Mouse (Mus musculus): ENCODE measurements around the gene Wdr48.

The Wdr48 gene

DNA sequence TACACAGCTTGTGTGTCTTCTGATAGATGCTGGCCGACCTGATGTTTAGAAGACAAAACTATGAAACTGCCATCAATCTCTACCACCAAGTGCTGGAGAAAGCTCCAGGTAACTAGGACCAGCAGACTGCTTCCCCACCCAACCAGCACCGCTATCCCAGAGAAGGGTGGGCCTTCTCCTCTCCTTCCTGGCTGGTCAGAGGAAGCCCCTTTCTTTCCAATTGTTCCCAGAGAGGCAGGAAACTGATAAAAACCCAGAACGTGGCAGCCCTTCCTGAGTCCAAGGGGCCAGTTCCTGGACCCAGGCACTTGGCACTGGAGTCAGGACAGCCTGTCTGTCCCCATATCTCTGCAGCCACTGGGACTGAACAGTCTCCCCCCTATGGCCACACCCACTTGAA is 69.5 kb downstream of the Wdr48 start:
- in situ Hi-C loops (cut with MboI, MseI): no loop called here

DNA sequence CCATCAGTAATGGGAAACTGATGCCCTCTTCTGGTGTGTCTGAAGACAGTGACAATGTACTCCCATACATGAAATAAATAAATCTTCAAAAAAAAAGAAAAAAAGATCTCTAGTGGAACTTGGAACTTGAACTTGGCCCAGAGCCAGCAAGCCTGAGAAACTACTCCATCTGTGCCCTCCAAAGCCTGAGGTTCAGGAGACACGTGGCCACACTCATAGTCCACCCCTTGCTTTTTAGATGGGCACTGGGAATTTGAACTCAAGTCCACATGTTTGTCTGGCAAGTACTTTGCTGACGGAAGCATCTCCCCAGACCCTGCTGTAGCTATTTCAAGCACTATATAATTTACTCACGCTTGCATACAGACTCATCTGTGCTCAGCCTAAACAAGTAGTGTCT is 70.5 kb downstream of the Wdr48 start:
- in situ Hi-C loops (cut with MboI, MseI): no loop called here

DNA sequence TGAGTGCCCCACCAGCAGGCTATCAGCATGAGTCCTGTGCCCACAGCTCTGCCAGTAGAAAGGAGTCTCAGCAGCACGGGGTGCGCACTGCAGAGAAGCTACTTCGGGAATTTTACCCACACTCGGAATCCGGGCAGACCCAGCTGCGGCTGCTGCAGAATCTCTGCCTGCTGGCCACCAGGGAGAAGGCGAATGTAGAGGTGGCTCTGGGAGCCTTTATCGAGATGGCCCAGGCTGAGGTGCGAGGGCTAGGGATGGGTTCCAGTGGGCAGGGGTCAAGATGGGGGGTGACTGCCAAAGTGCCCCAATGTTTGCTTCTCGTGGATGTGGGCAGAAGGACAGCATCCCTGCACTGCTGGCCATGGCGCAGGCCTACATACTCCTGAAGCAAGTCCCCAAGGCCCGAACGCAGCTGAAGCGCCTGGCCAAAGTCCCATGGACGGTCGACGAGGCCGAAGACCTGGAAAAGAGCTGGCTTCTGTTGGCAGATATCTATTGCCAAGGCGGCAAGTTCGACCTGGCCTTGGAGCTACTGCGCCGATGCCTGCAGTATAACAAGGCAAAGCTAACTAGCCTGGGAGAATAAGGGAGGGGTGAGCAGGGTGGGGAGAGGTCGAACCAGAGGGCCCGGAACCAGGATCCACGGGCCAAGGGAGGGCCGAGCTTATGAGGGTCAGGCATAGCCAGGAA is 71.7 kb downstream of the Wdr48 start:
- in situ Hi-C loops (cut with MboI, MseI): no loop called here

DNA sequence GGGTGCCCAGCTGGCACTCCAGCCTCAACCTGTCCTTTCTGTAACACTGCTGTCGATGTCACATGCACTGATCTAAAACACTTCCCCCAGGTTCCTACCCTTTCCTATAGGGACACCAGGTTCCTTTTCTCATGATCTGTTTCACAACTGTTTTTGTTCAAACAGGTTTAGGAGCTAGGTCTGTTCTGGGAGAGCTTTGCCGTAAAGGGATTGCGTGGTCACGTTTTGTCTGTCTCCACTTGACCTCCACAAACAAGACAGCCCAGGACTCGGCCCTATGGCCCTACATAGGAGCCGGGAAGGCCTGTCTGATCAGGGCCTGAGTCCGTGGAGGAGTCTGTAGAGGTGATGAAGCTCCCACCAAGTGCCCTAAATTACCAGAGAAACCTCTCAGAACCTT is 75.1 kb downstream of the Wdr48 start:
- in situ Hi-C loops (cut with MboI, MseI): loop anchor here in 1 of 2 experiments (10.0 kb wide), 1 partner anchor 625 kb away; the partner anchor contains the start of gene Myd88

DNA sequence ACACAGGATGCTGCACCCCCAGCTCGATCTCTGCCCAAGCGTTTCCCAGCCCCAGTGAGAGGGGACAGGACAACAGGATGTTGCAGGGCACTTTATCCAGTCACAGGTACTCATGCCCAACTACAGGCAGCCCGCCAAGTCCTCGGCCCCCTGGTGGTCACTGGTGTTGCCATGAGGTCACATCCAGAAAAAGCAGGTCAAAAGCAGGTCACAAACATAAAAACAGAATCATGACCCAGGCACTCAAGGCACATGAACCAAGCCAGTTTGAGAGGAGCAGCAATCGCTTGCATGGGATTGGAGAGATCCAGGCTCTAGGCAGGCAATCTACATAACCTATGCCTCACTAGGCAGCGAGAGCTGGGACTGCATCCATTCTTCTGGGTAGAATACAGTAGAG is 75.5 kb downstream of the Wdr48 start:
- in situ Hi-C loops (cut with MboI, MseI): loop anchor here in 1 of 2 experiments (10.0 kb wide), 1 partner anchor 625 kb away; the partner anchor contains the start of gene Myd88

DNA sequence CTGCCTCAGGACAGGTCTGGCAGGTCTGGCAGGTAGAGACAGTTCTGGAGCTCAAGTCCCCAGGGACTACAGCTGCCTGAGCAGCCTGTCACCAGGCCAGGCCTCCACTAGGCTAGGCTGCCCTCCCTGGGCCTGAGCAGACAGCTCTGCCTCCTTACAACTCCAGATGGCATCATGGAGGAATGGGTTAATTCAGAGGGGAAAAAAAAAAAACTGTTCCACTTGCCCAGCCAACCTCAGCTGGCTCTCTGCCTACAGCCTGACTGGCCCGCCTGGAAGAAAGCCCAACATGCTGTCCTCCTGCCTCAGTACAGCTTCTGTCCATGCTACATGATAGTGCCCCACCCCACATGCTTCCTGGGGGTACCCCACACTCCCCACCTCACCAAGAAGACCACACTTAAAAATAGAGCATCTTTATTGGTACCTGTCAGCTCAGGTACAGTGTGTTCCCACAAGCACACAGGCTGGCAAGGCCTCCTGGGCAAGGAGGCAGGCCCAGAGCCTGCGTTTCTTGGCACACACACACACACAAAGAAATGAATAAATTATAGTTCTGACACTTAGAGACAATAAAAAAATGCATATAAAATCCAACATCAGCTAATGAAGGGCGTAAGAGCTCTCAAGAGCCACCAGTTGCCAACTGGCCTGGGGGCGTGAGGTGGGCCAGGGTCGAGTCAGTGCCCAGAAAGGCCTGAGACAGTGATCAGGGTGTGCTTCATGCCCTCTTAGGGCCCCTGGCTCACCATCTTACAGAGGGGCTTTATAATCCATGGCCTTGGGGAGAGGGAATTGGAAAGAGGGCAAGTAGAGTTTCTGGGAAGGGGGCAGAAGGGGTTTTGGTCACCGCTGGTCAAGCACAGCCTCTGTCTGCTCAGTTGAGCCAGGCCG is 76.3 kb downstream of the Wdr48 start:
- in situ Hi-C loops (cut with MboI, MseI): loop anchor here in 1 of 2 experiments (10.0 kb wide), 1 partner anchor 626 kb away; the partner anchor contains the start of gene Myd88

DNA sequence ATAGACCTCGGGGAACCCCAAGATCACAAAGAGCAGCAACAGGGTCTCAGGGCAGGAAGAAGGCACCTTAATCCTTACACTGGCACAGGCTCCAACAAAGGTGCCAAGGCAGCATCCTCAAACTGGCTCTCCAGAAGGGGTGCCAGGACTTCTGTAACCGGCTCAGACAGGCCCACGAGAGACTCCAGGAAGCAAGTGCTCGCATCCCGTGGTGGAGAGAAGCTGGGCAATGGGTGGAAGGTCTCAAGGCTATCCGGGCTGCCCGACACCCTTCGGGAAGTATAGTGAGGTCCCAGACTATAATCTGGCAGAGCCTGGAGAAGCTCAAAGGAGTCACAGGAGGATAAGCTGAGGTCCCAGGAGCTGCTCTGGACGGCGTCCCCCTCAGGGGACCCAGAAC is 77.5 kb downstream of the Wdr48 start:
- in situ Hi-C loops (cut with MboI, MseI): loop anchor here in 1 of 2 experiments (10.0 kb wide), 1 partner anchor 627 kb away; the partner anchor contains the start of gene Myd88

DNA sequence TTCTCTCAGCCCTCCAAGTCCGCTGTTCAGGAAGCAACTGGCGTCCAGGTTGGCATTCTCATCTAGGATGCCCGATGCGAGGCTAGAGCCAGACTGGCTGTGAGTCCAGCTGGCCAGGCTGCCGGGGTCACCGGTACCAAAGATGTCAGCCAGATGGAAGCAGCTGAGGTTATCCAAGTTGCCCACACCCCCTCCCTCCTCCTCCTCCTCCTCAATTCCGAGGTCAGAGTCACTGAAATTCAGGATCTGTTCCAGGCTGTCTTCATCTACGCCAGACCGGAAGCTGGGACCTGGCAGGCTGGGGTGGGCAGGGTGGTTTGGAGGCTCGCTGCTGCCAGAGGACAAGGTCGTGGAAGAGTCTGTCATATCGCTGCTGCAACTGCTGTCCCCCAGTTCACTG is 77.9 kb downstream of the Wdr48 start:
- in situ Hi-C loops (cut with MboI, MseI): loop anchor here in 1 of 2 experiments (10.0 kb wide), 1 partner anchor 628 kb away; the partner anchor contains the start of gene Myd88

DNA sequence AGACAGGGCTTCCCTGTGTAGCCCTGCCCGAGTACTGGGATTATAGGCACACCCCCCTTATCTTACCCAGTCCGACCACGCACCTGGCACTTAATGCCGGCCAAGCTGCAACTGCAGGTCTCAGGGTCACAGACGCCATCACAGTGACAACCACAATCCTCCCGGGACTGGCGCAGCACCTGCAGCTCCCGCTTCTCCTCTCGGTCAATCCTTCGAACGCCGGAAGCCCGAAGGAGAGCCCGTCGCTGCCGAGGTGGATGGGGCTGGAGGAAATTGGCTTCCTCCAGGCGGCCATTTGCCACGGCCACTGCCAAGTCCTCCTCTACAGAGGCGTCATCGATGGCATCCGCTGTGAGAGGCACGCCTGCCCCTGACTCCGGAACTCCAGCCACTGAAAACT is 78.6 kb downstream of the Wdr48 start:
- in situ Hi-C loops (cut with MboI, MseI): loop anchor here in 1 of 2 experiments (10.0 kb wide), 1 partner anchor 628 kb away; the partner anchor contains the start of gene Myd88

DNA sequence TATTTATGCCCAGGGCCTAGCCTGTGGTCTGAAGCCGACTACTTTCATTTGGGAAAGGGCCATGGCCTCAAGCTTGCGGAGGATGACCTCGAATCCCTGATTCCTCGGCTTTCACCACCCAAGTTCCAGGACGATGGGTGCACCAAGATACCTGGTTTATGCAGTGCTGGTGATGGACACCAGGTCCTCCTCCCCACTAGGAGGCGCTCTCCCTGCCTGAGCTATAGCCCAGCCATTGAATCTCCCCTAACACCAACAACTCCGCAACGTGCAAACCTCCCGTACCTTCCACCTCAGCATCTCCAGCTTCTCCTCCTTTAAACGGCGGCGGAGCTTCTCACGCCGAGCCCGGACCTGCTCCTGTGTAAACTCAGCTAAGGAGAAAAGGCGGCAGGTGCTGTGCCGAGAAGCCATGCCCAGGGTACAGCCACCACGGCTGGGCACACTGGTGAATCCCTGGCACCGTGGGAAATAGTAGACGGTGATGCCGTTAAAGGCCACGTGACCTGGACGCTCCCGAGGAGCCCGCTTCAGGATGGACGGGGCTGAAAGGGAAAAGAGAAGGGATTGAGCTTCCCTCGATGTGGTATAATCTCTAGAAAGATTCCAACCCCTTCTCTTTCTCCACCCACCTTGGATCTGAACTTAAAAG is 79.3 kb downstream of the Wdr48 start:
- in situ Hi-C loops (cut with MboI, MseI): loop anchor here in 1 of 2 experiments (10.0 kb wide), 1 partner anchor 629 kb away; the partner anchor contains the start of gene Myd88

DNA sequence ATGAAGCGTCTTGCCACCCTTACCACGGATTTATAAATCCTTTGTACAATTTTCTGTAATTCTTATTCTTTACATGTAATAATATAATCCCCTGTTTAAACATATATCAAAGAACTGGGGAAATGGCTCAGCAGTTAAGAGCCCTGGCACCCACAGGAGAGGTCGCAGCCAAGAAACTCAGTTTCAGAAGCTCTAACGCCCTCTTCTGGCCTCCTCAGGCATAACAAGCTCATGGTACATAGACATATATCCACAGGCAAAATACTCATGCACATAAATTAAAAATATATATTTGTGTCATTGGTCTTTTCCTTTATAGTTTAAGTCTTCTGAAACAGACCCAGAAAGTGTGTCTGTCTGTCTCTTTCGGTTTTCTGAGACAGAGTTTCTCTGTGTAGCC is 79.9 kb downstream of the Wdr48 start:
- in situ Hi-C loops (cut with MboI, MseI): loop anchor here in 1 of 2 experiments (10.0 kb wide), 1 partner anchor 630 kb away; the partner anchor contains the start of gene Myd88

DNA sequence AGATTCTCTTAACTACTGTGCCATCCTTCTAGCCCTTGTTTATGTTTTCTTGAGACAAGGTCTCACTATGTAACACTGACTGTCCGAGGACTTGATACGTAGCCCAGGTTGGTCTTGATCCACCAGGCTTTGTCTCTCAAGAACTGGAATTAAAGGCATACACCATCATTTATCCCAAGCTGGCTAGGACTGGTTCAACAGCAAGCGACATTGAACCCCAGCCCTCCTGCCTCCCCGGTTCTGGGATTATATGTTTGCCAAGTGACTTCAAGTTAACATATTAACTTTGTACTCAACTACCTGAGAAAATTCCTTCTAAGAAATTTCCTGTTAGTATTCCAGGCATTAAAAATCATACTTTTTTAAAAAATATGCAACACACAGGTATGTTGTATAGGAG is 80.6 kb downstream of the Wdr48 start:
- in situ Hi-C loops (cut with MboI, MseI): loop anchor here in 1 of 2 experiments (10.0 kb wide), 1 partner anchor 630 kb away; the partner anchor contains the start of gene Myd88

Data from T-helper 17 cell (primary cell).